Mouse (Mus musculus) erythroid progenitor cell, adult 5-6 weeks (primary cell): Measurements from ENCODE around the gene Gm37240. TPM values are rescaled to one million over a fixed set of nuclear protein-coding genes. Genes with fewer than 3 reads are reported as not detected.

Source experiments
- ATAC-seq: replicated peaks from 2 replicates; pipeline ENCODE4 v1.8.0; 2016; ENCODE audit warnings: moderate number of reproducible peaks, mild to moderate bottlenecking, moderate TSS enrichment, inconsistent platforms; ENCODE audit not compliant: poor library complexity, low FRiP score, severe bottlenecking
- total RNA-seq, 2 experiments: library from RNA; stranded (forward) in 1 of 2; stranded (reverse) in 1 of 2; fragments of 150-400 nt in 1 of 2; fragments of 186-747, 209-891 nt in 1 of 2; gene quantifications; 2 replicates each; pipeline versions ENCODE4 v1.2.3 to v1.2.4; 2015 to 2017; ENCODE audit warnings: low replicate concordance in 2 of 2

Gm37240 gene
- total RNA-seq, 2 experiments from 2014 or later: not detected

- no peak for ATAC-seq
Measured at GRCm38 (mm10) chr3:85880687-85881086, 6.6 kb downstream of the Gm37240 start.

GRCm38 (mm10) chr3:85880068-85880467, 7.2 kb downstream of the Gm37240 start:
- ATAC-seq: no peak

GRCm38 (mm10) chr3:85878911-85879310, 8.4 kb downstream of the Gm37240 start:
- ATAC-seq: no peak

GRCm38 (mm10) chr3:85863996-85864395, 23.3 kb downstream of the Gm37240 start:
- no peak for ATAC-seq

GRCm38 (mm10) chr3:85862886-85863285, 24.4 kb downstream of the Gm37240 start:
- ATAC-seq: no peak

- ATAC-seq: no peak
Measured at GRCm38 (mm10) chr3:85860996-85861395, 26.3 kb downstream of the Gm37240 start.

- ATAC-seq: no peak
Measured at GRCm38 (mm10) chr3:85859311-85859710, 28.0 kb downstream of the Gm37240 start.

- no peak for ATAC-seq
Measured at GRCm38 (mm10) chr3:85858140-85859135, 28.9 kb downstream of the Gm37240 start.

GRCm38 (mm10) chr3:85857083-85857482, 30.2 kb downstream of the Gm37240 start:
- ATAC-seq: no peak

- no peak for ATAC-seq
Measured at GRCm38 (mm10) chr3:85855947-85856346, 31.4 kb downstream of the Gm37240 start.

- ATAC-seq: no peak
Measured at GRCm38 (mm10) chr3:85855043-85855442, 32.3 kb downstream of the Gm37240 start.

GRCm38 (mm10) chr3:85854143-85854542, 33.2 kb downstream of the Gm37240 start:
- no peak for ATAC-seq

- ATAC-seq: no peak
Measured at GRCm38 (mm10) chr3:85853715-85854114, 33.6 kb downstream of the Gm37240 start.

GRCm38 (mm10) chr3:85850079-85850478, 37.2 kb downstream of the Gm37240 start:
- ATAC-seq: no peak

GRCm38 (mm10) chr3:85846316-85846715, 41.0 kb downstream of the Gm37240 start:
- no peak for ATAC-seq

GRCm38 (mm10) chr3:85845341-85845740, 42.0 kb downstream of the Gm37240 start:
- no peak for ATAC-seq

GRCm38 (mm10) chr3:85842881-85843218, 44.5 kb downstream of the Gm37240 start:
- no peak for ATAC-seq

GRCm38 (mm10) chr3:85842177-85842880, 45.0 kb downstream of the Gm37240 start:
- no peak for ATAC-seq

- ATAC-seq: no peak
Measured at GRCm38 (mm10) chr3:85841454-85842176, 45.7 kb downstream of the Gm37240 start.

- ATAC-seq: no peak
Measured at GRCm38 (mm10) chr3:85833627-85834026, 53.7 kb downstream of the Gm37240 start.
